Mouse (Mus musculus): ENCODE data around the gene Atp2a3.

Gene Atp2a3

GRCm38 (mm10) chr11:73039102-73039799 is 78.3 kb downstream of the Atp2a3 start:
- DNase-seq, result peak; percentile 68 to 69
